Mouse (Mus musculus) adrenal gland, adult 18-20 months (tissue): ENCODE measurements around the gene Wbp4. TPM values are rescaled to one million over a fixed set of nuclear protein-coding genes. Genes with fewer than 3 reads are reported as not detected.
A peak's percentile ranks its signal among the peaks of the same experiment; 100 is the strongest.
"Not testable (repeated sequence)": the region's sequence is repeated elsewhere in the genome, so short reads cannot be mapped to it uniquely, and the experiment has no call there.

Experiments used
- DNase-seq, 2 experiments: peaks; one replicate each; pipeline ENCODE4 v3.0.0; 2021 to 2022; ENCODE audit warnings: low spot score in 2 of 2
- total RNA-seq, 2 experiments: library from RNA; stranded (reverse); gene quantifications; 1 replicate in 1 of 2; 2 replicates in 1 of 2; pipeline ENCODE4 v1.2.3; 2021

Gene Wbp4
- total RNA-seq, 2 experiments from 2014 or later = 31.6 to 39.4 TPM

DNA sequence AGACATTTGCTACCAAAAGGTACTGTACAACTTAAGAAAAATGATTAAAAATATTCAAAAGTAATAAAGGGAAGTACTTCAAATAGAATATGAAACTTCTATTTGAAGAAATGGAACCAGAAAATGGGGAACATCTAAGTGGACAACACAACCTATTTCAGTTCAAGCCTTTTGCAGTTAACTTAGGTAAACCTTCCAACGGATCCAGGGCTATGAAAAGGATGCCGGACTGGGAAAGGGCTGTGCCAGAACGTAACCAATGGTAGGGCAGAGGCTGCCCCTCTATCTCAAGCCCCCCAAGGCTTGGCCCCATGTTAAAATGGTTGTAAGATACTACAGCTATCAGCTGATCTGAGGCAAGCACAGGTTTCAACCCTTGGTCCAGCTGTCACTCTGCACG is 20.3 kb downstream of the Wbp4 start:
- no peak for DNase-seq

DNA sequence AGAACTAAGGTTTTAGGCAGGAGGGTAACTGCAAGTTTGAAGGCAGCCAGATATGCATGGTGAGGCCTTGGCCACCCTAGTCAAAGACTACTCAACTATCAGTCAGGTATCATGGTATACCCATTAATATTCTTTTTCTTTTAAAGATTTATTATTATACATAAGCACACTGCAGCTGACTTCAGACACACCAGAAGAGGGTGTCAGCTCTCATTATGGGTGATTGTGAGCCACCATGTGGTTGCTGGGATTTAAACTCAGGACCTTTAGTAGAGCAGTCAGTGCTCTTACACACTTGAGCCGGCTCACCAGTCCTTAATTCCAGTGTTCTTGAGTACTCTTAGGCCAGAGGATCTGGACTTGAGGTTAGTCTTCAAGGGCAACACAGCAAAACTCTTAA is 20.9 kb downstream of the Wbp4 start:
- no peak for DNase-seq

GRCm38 (mm10) chr14:79452591-79452934 is 28.8 kb downstream of the Wbp4 start:
- not testable (repeated sequence) for DNase-seq

DNA sequence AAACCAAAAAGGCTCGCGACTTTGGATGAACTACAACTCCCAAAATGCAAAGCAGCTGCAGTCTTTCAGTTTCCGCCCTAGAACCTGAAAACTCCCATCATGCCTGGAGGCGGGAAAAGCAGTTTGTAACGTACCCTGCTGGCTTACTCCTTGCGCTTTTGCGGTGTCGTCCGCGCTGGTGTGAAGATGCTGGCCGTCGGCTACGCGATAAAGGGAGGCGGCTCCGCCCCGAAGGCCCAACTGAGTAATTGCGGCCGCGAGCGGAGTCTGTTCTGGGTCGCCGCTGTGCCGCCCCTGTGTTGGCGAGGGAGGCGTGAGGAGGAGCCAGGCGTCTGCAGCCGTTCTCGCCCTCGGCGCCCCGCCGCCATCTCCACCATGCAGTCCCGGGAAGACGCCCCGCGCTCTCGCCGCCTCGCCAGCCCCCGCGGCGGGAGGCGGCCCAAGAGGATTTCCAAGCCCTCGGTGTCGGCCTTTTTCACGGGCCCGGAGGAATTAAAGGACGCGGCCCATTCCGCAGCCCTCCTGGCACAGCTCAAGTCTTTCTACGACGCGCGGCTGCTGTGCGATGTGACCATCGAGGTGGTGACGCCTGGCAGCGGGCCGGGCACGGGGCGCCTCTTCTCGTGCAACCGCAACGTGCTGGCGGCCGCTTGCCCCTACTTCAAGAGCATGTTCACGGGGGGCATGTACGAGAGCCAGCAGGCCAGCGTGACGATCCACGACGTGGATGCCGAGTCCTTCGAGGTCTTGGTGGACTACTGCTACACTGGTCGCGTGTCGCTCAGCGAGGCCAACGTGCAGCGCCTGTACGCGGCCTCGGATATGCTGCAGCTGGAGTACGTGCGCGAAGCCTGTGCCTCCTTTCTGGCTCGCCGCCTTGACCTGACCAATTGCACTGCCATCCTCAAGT is 29.4 kb downstream of the Wbp4 start, which contains the start of gene Kbtbd6:
Gene Kbtbd6, plus strand, starts transcription at position 155 of the 910 bp plus-strand sequence.
- peak; percentile 60 to 62 for DNase-seq

DNA sequence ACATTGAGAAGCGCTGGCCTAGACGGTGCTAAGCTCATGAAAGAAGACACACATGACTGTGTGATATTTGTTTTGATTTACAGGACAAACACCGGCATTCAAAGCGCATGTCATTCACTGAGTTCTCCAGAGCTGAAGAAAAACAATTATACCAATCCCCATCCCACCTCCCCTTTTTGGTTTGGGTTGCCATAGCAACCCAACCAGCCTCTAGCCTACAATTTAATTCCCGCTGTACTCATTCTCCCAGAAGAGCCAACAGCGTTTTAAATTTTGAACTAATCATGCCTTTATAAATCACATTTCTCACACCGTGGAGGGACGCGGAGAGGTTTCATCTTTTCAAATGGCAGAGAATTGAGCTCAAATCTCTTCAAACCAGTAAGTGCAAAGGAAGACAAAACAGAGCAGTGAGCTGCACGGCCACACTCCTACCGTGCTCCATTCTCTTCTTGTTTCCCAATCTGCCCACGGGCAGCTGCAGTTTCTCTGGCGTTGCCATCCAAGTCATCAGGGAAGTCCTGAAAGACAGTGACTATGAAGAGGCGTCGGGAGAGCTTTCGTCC is 36.2 kb downstream of the Wbp4 start:
- DNase-seq = no peak

- DNase-seq = no peak
Measured at GRCm38 (mm10) chr14:79444601-79445000, 36.7 kb downstream of the Wbp4 start.

- no peak for DNase-seq
Measured at GRCm38 (mm10) chr14:79441441-79441840, 39.9 kb downstream of the Wbp4 start.

- no peak for DNase-seq
Measured at GRCm38 (mm10) chr14:79440655-79441054, 40.7 kb downstream of the Wbp4 start.

GRCm38 (mm10) chr14:79434068-79434467 is 47.3 kb downstream of the Wbp4 start:
- no peak for DNase-seq

GRCm38 (mm10) chr14:79426730-79427365 is 54.5 kb downstream of the Wbp4 start:
- DNase-seq = not testable (repeated sequence)

GRCm38 (mm10) chr14:79425979-79426729 is 55.2 kb downstream of the Wbp4 start, which contains the start of gene Kbtbd7:
Gene Kbtbd7 (plus strand): TSS chr14:79426511.
- peak; percentile 84 to 89 for DNase-seq

DNA sequence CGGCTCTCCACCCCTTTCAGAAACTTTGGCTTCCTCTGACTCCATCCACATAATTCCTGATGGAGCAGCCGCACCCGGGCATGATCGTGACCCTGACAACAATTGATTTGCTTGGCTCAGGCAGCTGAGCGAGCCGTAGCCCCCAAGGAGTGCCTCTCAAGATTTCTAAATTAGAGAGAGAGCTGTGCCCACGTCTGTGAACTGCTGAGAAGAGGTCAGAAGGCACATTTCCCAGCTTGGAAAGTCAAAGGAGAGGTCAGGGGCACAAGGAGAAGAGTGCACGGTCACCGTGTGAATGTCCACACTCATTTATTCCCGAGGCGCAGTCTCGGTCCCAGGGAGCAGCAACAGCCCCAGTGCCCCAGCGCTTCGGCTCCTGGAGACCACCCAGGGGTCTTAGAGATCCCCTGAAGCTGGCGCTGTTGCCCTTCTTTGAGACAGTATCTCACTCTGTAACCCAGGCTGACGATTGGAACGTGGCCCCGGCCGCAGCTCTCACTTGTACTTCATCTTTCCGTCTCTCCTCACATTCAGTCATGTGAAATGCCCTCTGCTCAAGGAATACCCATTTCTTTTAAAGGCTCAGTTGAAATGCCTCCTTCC is 61.1 kb downstream of the Wbp4 start:
- DNase-seq = no peak

DNA sequence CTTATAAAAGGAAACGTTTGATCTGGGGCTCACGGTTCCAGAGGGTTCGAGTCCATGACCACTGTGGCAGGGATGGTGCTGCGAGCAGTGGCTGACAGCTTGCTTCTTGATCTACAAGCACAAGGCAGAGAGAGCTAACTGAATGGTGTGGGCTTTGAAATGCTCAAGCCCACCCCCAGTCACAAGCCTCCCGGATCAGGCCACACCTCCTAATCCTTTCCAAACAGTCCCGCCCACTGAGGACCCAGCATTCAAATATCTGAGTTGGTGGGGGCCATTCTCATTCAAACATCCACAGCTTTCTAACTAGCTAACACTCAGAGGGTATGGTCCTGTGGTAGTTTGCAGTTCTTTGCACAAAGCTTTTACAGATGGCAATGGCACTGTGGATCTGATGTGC is 68.2 kb downstream of the Wbp4 start:
- no peak for DNase-seq

- DNase-seq = no peak
Measured at GRCm38 (mm10) chr14:79410662-79411061, 70.7 kb downstream of the Wbp4 start.

Other genes with a start within 250 kb of the Wbp4 start
- gene Zfp957, start 234.2 kb downstream of the Wbp4 start, total RNA-seq = not detected
- gene Rgcc, start 179.9 kb downstream of the Wbp4 start, total RNA-seq = 100 to 1,000 TPM; 152 to 273 TPM
- gene Naa16, start 90.7 kb downstream of the Wbp4 start, total RNA-seq = 10 to 100 TPM; 22.7 to 25.1 TPM
- gene Mtrf1, start 83.7 kb downstream of the Wbp4 start, total RNA-seq = 1 to 10 TPM; 4.3 to 4.7 TPM
- gene Kbtbd7, start 55.0 kb downstream of the Wbp4 start, total RNA-seq = 1 to 10 TPM; 7.0 to 8.7 TPM
- gene Kbtbd6, start 29.7 kb downstream of the Wbp4 start, total RNA-seq = under 1 TPM; 0.16 to 0.27 TPM
- gene Elf1, start 326 bp downstream of the Wbp4 start, total RNA-seq = 10 to 100 TPM; 19.2 to 23.1 TPM
- gene Sugt1, start 106.2 kb upstream of the Wbp4 start, total RNA-seq = 100 to 1,000 TPM in 1 of 2 experiments, 10 to 100 TPM in 1; 79.4 to 121 TPM
- 1 to 10 TPM in 1 of 2 experiments, under 1 TPM in 1; 0.93 to 2.0 TPM for gene Cnmd, start 180.7 kb upstream of the Wbp4 start, total RNA-seq